Mouse (Mus musculus): ENCODE data around the gene Gse1. TPM values are rescaled to one million over a fixed set of nuclear protein-coding genes. Genes with fewer than 3 reads are reported as not detected.
A peak's percentile ranks its signal among the peaks of the same experiment; 100 is the strongest.
"Not testable (repeated sequence)": the region's sequence is repeated elsewhere in the genome, so short reads cannot be mapped to it uniquely, and the experiment has no call there.

Gene Gse1
- polyA plus RNA-seq, 1 experiment from 2014 or later = 10.6 TPM

GRCm38 (mm10) chr8:120332379-120333229, 104.3 kb downstream of the Gse1 start:
- 76% methylated on average over 16 of the region's 16 CpGs for WGBS
- Histone ChIP-seq H3K27ac (no peak overlapping the region), H3K9ac (no peak overlapping the region), H3K9me3 (no peaks in the 10 kb centered on the region), H3K36me3 (no peaks in the 10 kb centered on the region), H3K4me1 (peaks cover 45% of the 10 kb centered on the region), H3K27me3 (no peaks in the 10 kb centered on the region), H3K4me2 (replicated peaks) (no peak overlapping the region), H3K4me3 (no peak overlapping the region)
- no peak for ATAC-seq (ENCODE audit: insufficient number of reproducible peaks, insufficient read depth, low FRiP score, low TSS enrichment)

GRCm38 (mm10) chr8:120333681-120334080, 105.4 kb downstream of the Gse1 start:
- Histone ChIP-seq H3K4me3 (no peak overlapping the region), H3K4me2 (replicated peaks) (no peak overlapping the region), H3K4me1 (peaks cover 46% of the 10 kb centered on the region), H3K9me3 (no peaks in the 10 kb centered on the region), H3K27me3 (no peaks in the 10 kb centered on the region), H3K9ac (no peak overlapping the region), H3K27ac (no peak overlapping the region), H3K36me3 (no peaks in the 10 kb centered on the region)
- no peak for ATAC-seq (ENCODE audit: insufficient number of reproducible peaks, insufficient read depth, low FRiP score, low TSS enrichment)
- WGBS = 90% methylated on average over 4 of the region's 4 CpGs

- H3K27me3 ChIP-seq; H3K4me3 ChIP-seq; H3K4me2 ChIP-seq (replicated peaks); H3K9me3 ChIP-seq; ATAC-seq (ENCODE audit: insufficient number of reproducible peaks, insufficient read depth, low FRiP score, low TSS enrichment); H3K36me3 ChIP-seq; H3K9ac ChIP-seq: not testable (repeated sequence)
- H3K4me1 ChIP-seq = peaks cover 46% of the 10 kb centered on the region
- WGBS = 61% methylated on average over 3 of the region's 3 CpGs
- H3K27ac ChIP-seq = peak overlapping the region; percentile 66
Measured at GRCm38 (mm10) chr8:120334261-120334660, 106.0 kb downstream of the Gse1 start.

GRCm38 (mm10) chr8:120334878-120335261, 106.6 kb downstream of the Gse1 start:
- Histone ChIP-seq H3K9ac (no peak overlapping the region), H3K27me3 (no peaks in the 10 kb centered on the region), H3K4me3 (no peak overlapping the region), H3K36me3 (no peaks in the 10 kb centered on the region), H3K9me3 (no peaks in the 10 kb centered on the region), H3K27ac (peak overlapping the region; percentile 66), H3K4me1 (peaks cover 53% of the 10 kb centered on the region), H3K4me2 (replicated peaks) (no peak overlapping the region)
- no peak for ATAC-seq (ENCODE audit: insufficient number of reproducible peaks, insufficient read depth, low FRiP score, low TSS enrichment)
- WGBS = 13% methylated on average over 4 of the region's 5 CpGs

- ATAC-seq (ENCODE audit: insufficient number of reproducible peaks, insufficient read depth, low FRiP score, low TSS enrichment) = 0 out of 2 replicates have a peak, but pooled peaks have one; percentile 18
- Histone ChIP-seq H3K27ac (peak overlapping the region; percentile 66), H3K4me1 (peaks cover 54% of the 10 kb centered on the region), H3K9me3 (no peaks in the 10 kb centered on the region), H3K36me3 (no peaks in the 10 kb centered on the region), H3K4me3 (no peak overlapping the region), H3K9ac (peak overlapping the region; percentile 24; the same call in 1 of the 2 replicates), H3K4me2 (replicated peaks) (peak overlapping the region; percentile 18), H3K27me3 (no peaks in the 10 kb centered on the region)
- 4% methylated on average over 17 of the region's 17 CpGs for WGBS
Measured at GRCm38 (mm10) chr8:120335262-120336086, 107.2 kb downstream of the Gse1 start.

- Histone ChIP-seq H3K4me3 (no peak overlapping the region), H3K9ac (no peak overlapping the region), H3K9me3 (no peaks in the 10 kb centered on the region), H3K4me2 (replicated peaks) (peak overlapping the region; percentile 18), H3K27me3 (no peaks in the 10 kb centered on the region), H3K36me3 (no peaks in the 10 kb centered on the region), H3K27ac (peak overlapping the region; percentile 66), H3K4me1 (peaks cover 51% of the 10 kb centered on the region)
- WGBS = 1% methylated on average over 9 of the region's 9 CpGs
- no peak for ATAC-seq (ENCODE audit: insufficient number of reproducible peaks, insufficient read depth, low FRiP score, low TSS enrichment)
Measured at GRCm38 (mm10) chr8:120336087-120336380, 107.8 kb downstream of the Gse1 start.

DNA sequence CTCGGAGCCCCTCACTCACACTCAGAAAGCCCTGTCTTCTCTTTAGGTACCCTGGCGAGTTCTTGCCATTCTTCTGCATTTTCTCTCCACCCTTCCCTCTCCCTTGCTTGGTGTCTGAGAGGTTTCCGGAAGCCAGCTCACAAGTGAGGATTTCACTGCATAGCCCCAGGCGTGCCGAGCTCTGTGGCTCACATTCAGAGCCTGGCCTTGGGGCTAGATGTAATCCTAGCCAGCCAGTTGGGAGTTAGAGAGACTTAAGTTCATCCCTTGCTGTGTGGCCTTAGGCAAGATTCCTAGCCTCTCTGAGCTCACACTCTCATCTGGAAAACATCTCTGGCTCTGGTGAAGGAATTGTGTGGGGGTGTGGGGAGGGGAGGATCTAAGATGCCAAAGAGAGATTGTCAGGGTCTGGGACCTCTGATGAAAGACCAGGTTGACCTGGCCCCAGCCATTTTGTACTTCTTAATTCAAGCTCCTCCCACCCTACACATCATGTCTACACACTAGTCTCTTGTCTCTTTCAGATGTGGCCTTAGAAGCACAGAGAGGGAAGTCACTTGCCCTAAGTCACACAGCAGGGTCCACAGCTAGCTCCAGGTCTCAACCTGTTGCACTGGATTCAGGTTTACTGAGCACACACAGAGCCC, 108.8 kb downstream of the Gse1 start:
- Histone ChIP-seq H3K4me2 (replicated peaks) (no peak overlapping the region), H3K27ac (peak overlapping the region; percentile 66; the same call in 1 of the 2 replicates), H3K9ac (no peak overlapping the region), H3K4me3 (no peak overlapping the region), H3K4me1 (peaks cover 49% of the 10 kb centered on the region), H3K36me3 (no peaks in the 10 kb centered on the region), H3K9me3 (no peaks in the 10 kb centered on the region), H3K27me3 (no peaks in the 10 kb centered on the region)
- no peak for ATAC-seq (ENCODE audit: insufficient number of reproducible peaks, insufficient read depth, low FRiP score, low TSS enrichment)
- 27% methylated on average over 5 of the region's 5 CpGs for WGBS

DNA sequence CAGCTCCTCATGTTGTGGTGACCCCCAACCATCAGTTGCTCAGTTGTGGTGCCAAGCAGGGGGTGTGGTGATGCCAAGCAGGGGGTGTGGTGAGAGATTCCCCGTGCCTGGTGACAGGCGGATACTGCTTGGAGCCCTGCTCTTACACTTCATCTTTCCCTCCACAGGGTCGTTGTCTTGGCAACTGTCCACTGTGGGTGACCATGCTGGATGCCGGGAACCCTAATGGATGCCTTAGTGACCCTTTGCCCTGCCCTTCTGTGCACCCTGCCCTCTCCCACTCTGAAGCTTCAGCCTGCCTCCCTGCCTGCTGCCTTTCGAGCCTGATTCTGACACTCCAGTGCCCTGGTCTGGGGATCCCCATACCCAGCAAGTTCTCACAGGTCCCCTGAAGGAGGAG, 109.4 kb downstream of the Gse1 start:
- Histone ChIP-seq H3K4me3 (no peak overlapping the region), H3K27ac (no peak overlapping the region), H3K4me2 (replicated peaks) (no peak overlapping the region), H3K9ac (no peak overlapping the region), H3K4me1 (peaks cover 55% of the 10 kb centered on the region), H3K9me3 (no peaks in the 10 kb centered on the region), H3K27me3 (no peaks in the 10 kb centered on the region), H3K36me3 (no peaks in the 10 kb centered on the region)
- ATAC-seq (ENCODE audit: insufficient number of reproducible peaks, insufficient read depth, low FRiP score, low TSS enrichment) = no peak
- 62% methylated on average over 5 of the region's 5 CpGs for WGBS

DNA sequence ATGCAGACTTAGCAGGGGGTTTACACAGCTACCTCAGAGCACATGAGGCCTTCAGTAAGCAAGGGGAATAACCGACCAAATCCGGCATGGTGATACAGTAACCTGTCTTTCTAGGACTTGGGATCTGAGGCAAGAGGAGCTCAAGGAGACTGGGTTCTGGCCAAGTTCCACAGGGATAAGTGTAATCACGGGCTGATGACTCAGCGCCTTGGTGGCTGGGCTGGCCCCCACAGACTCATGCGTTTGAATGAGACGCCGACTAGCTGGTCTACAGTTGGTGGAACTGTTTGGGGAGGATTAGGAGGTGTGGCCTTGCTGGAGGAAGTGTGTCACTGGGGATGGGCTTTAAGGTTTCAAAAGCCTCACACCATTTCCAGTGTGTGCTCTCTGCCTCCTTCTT, 110.4 kb downstream of the Gse1 start:
- no peak overlapping the region for H3K4me3 ChIP-seq
- H3K4me2 ChIP-seq (replicated peaks) = no peak overlapping the region
- no peaks in the 10 kb centered on the region for H3K27me3 ChIP-seq
- H3K9ac ChIP-seq = no peak overlapping the region
- no peak overlapping the region for H3K27ac ChIP-seq
- no peaks in the 10 kb centered on the region for H3K9me3 ChIP-seq
- no peak for ATAC-seq (ENCODE audit: insufficient number of reproducible peaks, insufficient read depth, low FRiP score, low TSS enrichment)
- no peaks in the 10 kb centered on the region for H3K36me3 ChIP-seq
- peaks cover 62% of the 10 kb centered on the region for H3K4me1 ChIP-seq
- 95% methylated on average over 7 of the region's 7 CpGs for WGBS

DNA sequence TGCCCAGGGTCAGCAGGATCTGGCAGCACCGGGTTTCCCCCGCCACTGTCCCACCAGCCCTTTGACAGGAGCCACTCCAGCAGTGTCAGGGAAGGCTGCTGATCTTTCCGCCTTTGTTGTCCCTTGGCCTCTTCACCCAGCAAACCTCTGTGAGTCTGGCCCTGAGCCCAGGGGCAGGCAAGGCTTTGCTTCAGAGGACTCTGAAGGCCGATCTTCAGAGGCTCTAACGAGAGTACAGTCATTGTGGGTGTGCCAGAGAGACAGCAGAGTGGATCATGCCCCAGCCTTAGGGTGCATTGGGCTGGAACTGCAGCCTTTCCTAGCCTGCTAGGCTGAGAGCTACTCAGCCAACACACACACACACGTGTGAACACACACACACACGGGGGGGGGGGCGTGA, 111.5 kb downstream of the Gse1 start:
- Histone ChIP-seq H3K9ac (no peak overlapping the region), H3K27me3 (no peaks in the 10 kb centered on the region), H3K4me2 (replicated peaks) (no peak overlapping the region), H3K4me3 (no peak overlapping the region), H3K9me3 (no peaks in the 10 kb centered on the region), H3K27ac (no peak overlapping the region), H3K4me1 (peaks cover 68% of the 10 kb centered on the region), H3K36me3 (no peaks in the 10 kb centered on the region)
- 64% methylated on average over 7 of the region's 8 CpGs for WGBS
- no peak for ATAC-seq (ENCODE audit: insufficient number of reproducible peaks, insufficient read depth, low FRiP score, low TSS enrichment)

DNA sequence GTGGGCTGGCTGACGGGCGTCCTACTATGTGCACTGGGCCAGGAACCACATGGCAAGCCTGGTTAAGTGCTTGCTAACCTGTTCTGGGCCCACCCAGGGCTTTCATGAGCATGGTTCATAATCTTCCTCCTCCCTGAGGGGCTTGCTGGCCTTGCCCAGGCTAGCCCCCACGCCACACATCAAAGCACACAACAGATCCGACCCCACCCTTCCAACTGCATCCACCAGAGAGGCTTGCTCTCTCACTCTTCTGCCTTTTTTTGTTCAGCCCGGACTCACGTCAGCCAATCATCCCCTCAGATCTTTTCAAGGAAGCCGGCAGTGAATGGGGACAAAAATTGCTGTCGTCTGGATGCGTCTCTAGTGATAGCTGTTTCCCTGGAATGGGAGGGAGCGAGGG, 112.9 kb downstream of the Gse1 start:
- peaks cover 60% of the 10 kb centered on the region for H3K4me1 ChIP-seq
- H3K4me3 ChIP-seq = no peak overlapping the region
- no peak overlapping the region for H3K4me2 ChIP-seq (replicated peaks)
- 62% methylated on average over 10 of the region's 10 CpGs for WGBS
- no peaks in the 10 kb centered on the region for H3K9me3 ChIP-seq
- no peaks in the 10 kb centered on the region for H3K27me3 ChIP-seq
- H3K9ac ChIP-seq = no peak overlapping the region
- H3K27ac ChIP-seq = no peak overlapping the region
- no peaks in the 10 kb centered on the region for H3K36me3 ChIP-seq
- no peak for ATAC-seq (ENCODE audit: insufficient number of reproducible peaks, insufficient read depth, low FRiP score, low TSS enrichment)
